Mouse (Mus musculus): ENCODE measurements around the gene Fxyd6. TPM values are rescaled to one million over a fixed set of nuclear protein-coding genes. Genes with fewer than 3 reads are reported as not detected.

Fxyd6 gene
- total and polyA plus RNA-seq, 3 experiments: 201 to 299 (median 211) TPM

Other genes starting within 250 kb of the Fxyd6 start
- gene Scn4b, start 231.8 kb upstream of the Fxyd6 start, total RNA-seq (2021): 1 to 10 TPM in 1 of 2 experiments, under 1 TPM in 1; 0.46 to 1.0 TPM
- 0.18 and 0.51 TPM in 2 replicates for gene Scn4b, start 231.8 kb upstream of the Fxyd6 start, polyA plus RNA-seq (2012; rRNA removed)
- gene BC049352, start 188.2 kb upstream of the Fxyd6 start, total RNA-seq (2021): 1 to 10 TPM in 1 of 2 experiments, not detected in 1; 1.1 TPM
- gene BC049352, start 188.2 kb upstream of the Fxyd6 start, polyA plus RNA-seq (2012; rRNA removed): 0.16 and 0.23 TPM in 2 replicates
- gene Tmprss4, start 166.1 kb upstream of the Fxyd6 start, total RNA-seq (2021): not detected
- gene Tmprss4, start 166.1 kb upstream of the Fxyd6 start, polyA plus RNA-seq (2012; rRNA removed): not detected in 2 replicates
- 1 to 10 TPM; 2.3 to 3.7 TPM for gene Il10ra, start 101.0 kb upstream of the Fxyd6 start, total RNA-seq (2021)
- gene Il10ra, start 101.0 kb upstream of the Fxyd6 start, polyA plus RNA-seq (2012; rRNA removed): 3.1 and 3.6 TPM in 2 replicates
- gene Tmprss13, start 51.1 kb upstream of the Fxyd6 start, total RNA-seq (2021): under 1 TPM; 0.26 to 0.73 TPM
- 0.15 and 0.31 TPM in 2 replicates for gene Tmprss13, start 51.1 kb upstream of the Fxyd6 start, polyA plus RNA-seq (2012; rRNA removed)
- gene Fxyd2, start 29.5 kb downstream of the Fxyd6 start, total RNA-seq (2021): 1 to 10 TPM; 5.0 to 5.2 TPM
- gene Fxyd2, start 29.5 kb downstream of the Fxyd6 start, polyA plus RNA-seq (2012; rRNA removed): 11.7 and 13.8 TPM in 2 replicates
- 1 to 10 TPM in 1 of 2 experiments, under 1 TPM in 1; 0.55 to 1.3 TPM for gene Dscaml1, start 56.4 kb downstream of the Fxyd6 start, total RNA-seq (2021)
- 2.9 and 4.1 TPM in 2 replicates for gene Dscaml1, start 56.4 kb downstream of the Fxyd6 start, polyA plus RNA-seq (2012; rRNA removed)